Mouse (Mus musculus): ENCODE data around the gene Myo5c.

DNA sequence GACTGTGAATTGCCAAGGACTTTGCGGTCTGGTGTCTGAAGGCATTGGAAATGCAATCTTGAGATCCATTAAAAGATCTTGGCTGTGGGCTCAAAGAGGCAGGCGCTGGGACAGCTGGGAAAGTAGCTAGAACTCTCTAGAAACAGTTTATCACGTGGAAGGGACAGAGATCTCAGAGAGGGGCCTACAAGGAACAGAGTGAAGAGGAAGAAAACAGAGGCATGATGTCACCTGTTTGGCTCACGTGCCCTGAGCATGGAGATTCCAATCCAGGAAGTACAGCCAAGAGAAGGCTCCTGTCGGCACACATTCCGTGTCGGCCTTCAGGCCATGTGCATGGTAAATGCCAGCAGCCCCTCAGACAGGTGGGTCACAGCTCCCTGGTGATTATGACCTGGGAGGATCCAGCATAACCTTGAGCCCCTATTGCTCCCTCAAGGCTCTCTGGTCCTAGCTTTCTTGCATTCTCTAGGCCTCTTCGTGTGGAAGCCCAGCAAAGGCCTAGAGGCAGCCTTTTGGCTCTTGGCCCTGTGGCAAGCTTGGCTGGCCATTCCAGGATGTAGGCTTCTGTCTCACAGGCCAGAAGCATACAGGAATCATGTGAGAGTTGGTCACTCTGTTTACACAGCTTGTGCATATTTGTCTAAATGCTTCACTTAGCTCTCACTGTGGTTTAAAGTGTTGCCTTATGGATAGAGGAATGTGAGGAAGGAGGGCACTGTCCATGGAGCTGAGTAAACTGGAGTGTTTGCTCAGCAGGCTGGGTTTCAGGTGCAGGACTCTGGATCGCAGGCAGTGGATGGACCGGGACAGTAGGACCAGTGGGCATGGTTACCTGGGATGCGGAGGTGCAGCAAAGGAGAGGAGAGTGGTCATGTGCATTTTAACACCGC is 4.8 kb downstream of the Myo5c start:
- no peak for TF ChIP-seq CTCF (IDR thresholded peaks at IDR 0.05; ENCODE audit: borderline replicate concordance, control insufficient read depth, extremely low read depth, insufficient read depth, low read length, poor library complexity)
- TF ChIP-seq POLR2A (IDR thresholded peaks at IDR 0.05; ENCODE audit: control insufficient read depth, extremely low read depth, insufficient read depth, low read length, poor library complexity): no peak

Data from thymus, adult 2 months (tissue).